ENCODE assay signal across 8 mouse cellular contexts in the genomic region with DNA sequence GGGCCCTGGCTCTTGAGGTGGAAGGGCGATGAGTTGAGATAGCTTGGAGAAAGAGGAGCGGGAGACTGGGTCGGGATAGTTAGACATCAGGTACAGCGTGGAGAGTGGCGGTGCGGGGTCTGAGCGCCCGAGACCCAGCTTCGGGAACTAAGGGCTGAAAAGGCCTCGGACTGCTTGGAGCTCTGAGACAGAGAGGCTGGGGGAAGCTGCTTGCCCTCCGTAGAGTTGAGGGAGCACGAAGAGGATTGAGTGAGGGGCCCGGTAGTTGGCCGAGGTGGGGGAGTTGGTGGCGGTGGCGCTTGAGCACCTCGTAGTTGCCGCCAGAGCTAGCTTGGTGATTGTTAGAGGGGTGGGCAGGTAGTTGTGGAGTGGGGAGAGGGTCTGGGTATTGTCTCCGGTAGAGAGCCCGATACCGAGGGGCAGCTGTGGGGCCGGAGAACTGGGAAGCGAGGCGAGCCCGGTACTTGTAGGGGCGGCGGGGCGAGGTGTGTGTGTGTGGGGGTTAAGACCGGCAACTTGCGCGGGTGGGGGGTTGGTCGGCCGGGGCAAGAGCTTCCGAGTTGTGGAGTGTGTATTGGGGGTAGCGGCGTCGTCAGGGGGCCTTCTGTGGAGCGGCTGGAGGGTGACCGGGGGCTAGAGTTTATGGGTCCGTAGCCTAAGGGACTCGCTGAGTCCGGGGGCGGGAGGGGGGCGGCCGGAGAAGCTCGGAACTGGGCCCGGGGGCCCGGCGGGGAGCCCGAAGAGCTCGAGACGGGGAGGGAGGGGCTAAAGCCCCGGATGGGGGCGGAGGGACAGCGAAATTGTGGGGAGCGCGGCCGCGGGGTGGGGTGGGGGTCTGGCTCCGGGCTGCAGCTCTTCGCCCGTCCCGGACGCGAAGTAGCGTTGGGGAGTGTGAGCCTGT. TPM values are rescaled to one million over a fixed set of nuclear protein-coding genes. Genes with fewer than 3 reads are reported as not detected.
DNase-seq lines count a peak whose midpoint lies in the region; ATAC-seq and TF ChIP-seq lines count a peak whose summit lies in the region.

No protein-coding gene starts in this region.

- H3K4me1 ChIP-seq in intestine, embryonic 15.5 days (replicated peaks), result peaks cover 26% of the 10 kb centered on the region
- peaks cover 16% of the 10 kb centered on the region; the same call in 1 of the 2 replicates for H3K4me1 ChIP-seq in lung, postnatal 0 days (ENCODE audit: insufficient read depth, low read depth, low read length)

- H3K4me3 ChIP-seq in left cerebral cortex, adult 2 months, result peak overlapping the region; percentile 87
- H3K4me3 ChIP-seq in intestine, embryonic 15.5 days (replicated peaks), result peak overlapping the region; percentile 94
- H3K4me3 ChIP-seq in lung, postnatal 0 days (ENCODE audit: low read depth, low read length), result peak overlapping the region; percentile 87

- ATAC-seq in intestine, embryonic 15.5 days, result peak; percentile 13
- ATAC-seq in lung, postnatal 0 days, result peak; percentile 2
- ATAC-seq in monocyte, adult 5-6 weeks (replicated peaks; ENCODE audit: insufficient number of reproducible peaks, low FRiP score, low TSS enrichment, poor library complexity, severe bottlenecking), result no peak

- peak overlapping the region; percentile 95 for H3K27ac ChIP-seq in left cerebral cortex, adult 2 months
- H3K27ac ChIP-seq in intestine, embryonic 15.5 days, result peak overlapping the region; percentile 96
- peak overlapping the region; percentile 98 for H3K27ac ChIP-seq in lung, postnatal 0 days (ENCODE audit: low read length)

- TF ChIP-seq EP300 in lung, postnatal 0 days (IDR thresholded peaks at IDR 0.05), result no peak

- peak overlapping the region; percentile 90 for H3K9ac ChIP-seq in intestine, embryonic 15.5 days
- peak overlapping the region; percentile 93 for H3K9ac ChIP-seq in lung, postnatal 0 days (replicated peaks; ENCODE audit: low read depth)

- peaks cover 24% of the 10 kb centered on the region for H3K36me3 ChIP-seq in intestine, embryonic 15.5 days
- peaks cover 23% of the 10 kb centered on the region; the same call in 1 of the 2 replicates for H3K36me3 ChIP-seq in lung, postnatal 0 days (ENCODE audit: insufficient read depth, low read length)

- under 1% methylated on average over 65 of the region's 66 CpGs for WGBS in intestine, embryonic 15.5 days
- under 1% methylated on average over 49 of the region's 66 CpGs for WGBS in lung, postnatal 0 days

- intact Hi-C loops in left cerebral cortex, adult 2 months (cut with DNase I), result no loop called here
- intact Hi-C loops in left cerebral cortex, postnatal 25 days (cut with DNase I), result no loop called here

- DNase-seq in left cerebral cortex, adult 2 months (ENCODE audit: extremely low spot score in 1 of 2, low spot score in 2 of 2), result peak in 1 of 2 experiments; percentile 51
- DNase-seq in left cerebral cortex, postnatal 25 days (ENCODE audit: low spot score in 2 of 2), result no peak
- peak; percentile 56 for DNase-seq in adipocyte (ENCODE audit: low spot score)
- DNase-seq in gastrocnemius, adult 18-20 months (ENCODE audit: low spot score), result peak; percentile 43
- peak; percentile 77 for DNase-seq in lung, postnatal 0 days (ENCODE audit: low spot score)
- DNase-seq in spleen, postnatal 4 days (ENCODE audit: low spot score in 2 of 2), result peak; percentile 59 to 83

- TF ChIP-seq CTCF in left cerebral cortex, adult 2 months (IDR thresholded peaks at IDR 0.05), result no peak
- TF ChIP-seq CTCF in lung, postnatal 0 days (IDR thresholded peaks at IDR 0.05), result no peak

- H3K27me3 ChIP-seq in intestine, embryonic 15.5 days (replicated peaks), result no peaks in the 10 kb centered on the region
- H3K27me3 ChIP-seq in lung, postnatal 0 days (replicated peaks; ENCODE audit: insufficient read depth, low read length), result no peaks in the 10 kb centered on the region

- H3K4me2 ChIP-seq in intestine, embryonic 15.5 days (replicated peaks), result peak overlapping the region; percentile 60
- H3K4me2 ChIP-seq in lung, postnatal 0 days (replicated peaks; ENCODE audit: low read depth, low read length), result peak overlapping the region; percentile 68

- H3K9me3 ChIP-seq in intestine, embryonic 15.5 days, result no peaks in the 10 kb centered on the region
- no peaks in the 10 kb centered on the region for H3K9me3 ChIP-seq in lung, postnatal 0 days (ENCODE audit: low read length)

RNA-seq across cellular contexts. Expression of gene Phf23, which starts 0.8 kb away (rescaled TPM):
- 10 to 100 TPM; 44.3 to 48.9 TPM for total RNA-seq in left cerebral cortex, adult 2 months (2021)
- total RNA-seq in left cerebral cortex, postnatal 25 days (2021), result 10 to 100 TPM; 44.6 to 47.5 TPM
- total RNA-seq in gastrocnemius, adult 18-20 months (2021), result 10 to 100 TPM; 18.0 to 19.2 TPM
- polyA plus RNA-seq in intestine, embryonic 15.5 days (2015; fragmentation: Nextera tagmentation; extraction: Ambion mirVana), result 58.6 and 61.3 TPM in 2 replicates
- 57.5 and 61.3 TPM in 2 replicates for polyA plus RNA-seq in lung, postnatal 0 days (2015; fragmentation: Nextera tagmentation; extraction: Ambion mirVana)
- total RNA-seq in monocyte, adult 5-6 weeks (2017), result 48.7 to 74.0 TPM (median 57.5 TPM) in 3 replicates

RNA-seq across cellular contexts. Expression of gene Dvl2, which starts 4.0 kb away (rescaled TPM):
- total RNA-seq in left cerebral cortex, adult 2 months (2021), result 10 to 100 TPM; 32.6 to 32.9 TPM
- total RNA-seq in left cerebral cortex, postnatal 25 days (2021), result 10 to 100 TPM; 26.1 to 32.2 TPM
- 1 to 10 TPM; 3.5 to 4.3 TPM for total RNA-seq in gastrocnemius, adult 18-20 months (2021)
- 30.5 and 31.8 TPM in 2 replicates for polyA plus RNA-seq in intestine, embryonic 15.5 days (2015; fragmentation: Nextera tagmentation; extraction: Ambion mirVana)
- polyA plus RNA-seq in lung, postnatal 0 days (2015; fragmentation: Nextera tagmentation; extraction: Ambion mirVana), result 14.6 and 15.1 TPM in 2 replicates
- 18.6 to 27.1 TPM (median 19.1 TPM) in 3 replicates for total RNA-seq in monocyte, adult 5-6 weeks (2017)

RNA-seq across cellular contexts. Expression of gene Gabarap, which starts 5.5 kb away (rescaled TPM):
- total RNA-seq in left cerebral cortex, adult 2 months (2021), result 100 to 1,000 TPM; 209 to 215 TPM
- total RNA-seq in left cerebral cortex, postnatal 25 days (2021), result 100 to 1,000 TPM; 217 to 218 TPM
- 100 to 1,000 TPM; 211 to 222 TPM for total RNA-seq in gastrocnemius, adult 18-20 months (2021)
- 529 and 559 TPM in 2 replicates for polyA plus RNA-seq in intestine, embryonic 15.5 days (2015; fragmentation: Nextera tagmentation; extraction: Ambion mirVana)
- 624 and 645 TPM in 2 replicates for polyA plus RNA-seq in lung, postnatal 0 days (2015; fragmentation: Nextera tagmentation; extraction: Ambion mirVana)
- total RNA-seq in monocyte, adult 5-6 weeks (2017), result 244 to 340 TPM (median 296 TPM) in 3 replicates

RNA-seq across cellular contexts. Expression of gene Elp5, which starts 14.1 kb away (rescaled TPM):
- 10 to 100 TPM; 90.9 to 93.8 TPM for total RNA-seq in left cerebral cortex, adult 2 months (2021)
- total RNA-seq in left cerebral cortex, postnatal 25 days (2021), result 100 to 1,000 TPM; 106 to 109 TPM
- total RNA-seq in gastrocnemius, adult 18-20 months (2021), result 10 to 100 TPM; 35.1 to 35.3 TPM
- polyA plus RNA-seq in intestine, embryonic 15.5 days (2015; fragmentation: Nextera tagmentation; extraction: Ambion mirVana), result 102 and 105 TPM in 2 replicates
- 65.9 and 72.1 TPM in 2 replicates for polyA plus RNA-seq in lung, postnatal 0 days (2015; fragmentation: Nextera tagmentation; extraction: Ambion mirVana)
- 29.0 to 43.7 TPM (median 33.9 TPM) in 3 replicates for total RNA-seq in monocyte, adult 5-6 weeks (2017)

RNA-seq across cellular contexts. Expression of gene Ctdnep1, which starts 15.5 kb away (rescaled TPM):
- 100 to 1,000 TPM; 116 to 124 TPM for total RNA-seq in left cerebral cortex, adult 2 months (2021)
- 100 to 1,000 TPM; 117 to 129 TPM for total RNA-seq in left cerebral cortex, postnatal 25 days (2021)
- total RNA-seq in gastrocnemius, adult 18-20 months (2021), result 100 to 1,000 TPM; 222 to 237 TPM
- 23.2 and 26.3 TPM in 2 replicates for polyA plus RNA-seq in intestine, embryonic 15.5 days (2015; fragmentation: Nextera tagmentation; extraction: Ambion mirVana)
- 23.7 and 24.7 TPM in 2 replicates for polyA plus RNA-seq in lung, postnatal 0 days (2015; fragmentation: Nextera tagmentation; extraction: Ambion mirVana)
- 19.4 to 30.8 TPM (median 23.6 TPM) in 3 replicates for total RNA-seq in monocyte, adult 5-6 weeks (2017)

Comparison
In these comparisons a context has a peak if more than half of its experiments do, and no peak if none do; other contexts are left out.
1. DNase-seq: peak in adipocyte (single experiment), gastrocnemius, adult 18-20 months (single experiment), lung, postnatal 0 days (single experiment) and spleen, postnatal 4 days (2 of 2); none in left cerebral cortex, postnatal 25 days (0 of 2).
2. Peak in every context shown above with its lines, with median percentiles within 50 percentile points of each other: H3K27ac ChIP-seq and H3K4me3 ChIP-seq.